Mouse (Mus musculus) lung, embryonic 14.5 days (tissue): ENCODE measurements at regions not wholly inside any gene's neighbourhood (a gene's known extent, or its start where the extent isn't known, plus 50 kb on each side); places are given as distances from the start of the nearest gene placed in this dataset.

ENCODE experiments used
- ATAC-seq: fragments of 200-750 bp; cut with Nextera tagmentation; 2 replicates; pipeline ENCODE4 v1.8.0; 2017; ENCODE audit warnings: mild to moderate bottlenecking, moderate TSS enrichment, moderate library complexity; ENCODE audit not compliant: insufficient read depth
- DNase-seq: peaks from one replicate; pipeline ENCODE4 v3.0.0-alpha.2; 2015
- H3K27ac ChIP-seq: fragments of 300-500 bp; sonication (generic); 2 replicates; pipeline ENCODE4 v1.5.1; 2014; ENCODE audit warnings: low read depth, mild to moderate bottlenecking, moderate library complexity
- H3K27me3 ChIP-seq: fragments of 300-500 bp; sonication (generic); 2 replicates; pipeline ENCODE4 v1.6.1; 2014; ENCODE audit warnings: low read length, control low read depth; ENCODE audit not compliant: insufficient read depth
- H3K36me3 ChIP-seq: fragments of 300-500 bp; sonication (generic); 2 replicates; pipeline ENCODE4 v1.6.1; 2014; ENCODE audit warnings: control low read depth; ENCODE audit not compliant: insufficient read depth
- H3K4me1 ChIP-seq: fragments of 300-500 bp; sonication (generic); 2 replicates; pipeline ENCODE4 v1.6.1; 2014; ENCODE audit warnings: antibody characterized with exemption, control low read depth; ENCODE audit not compliant: insufficient read depth
- H3K4me2 ChIP-seq: fragments of 300-500 bp; sonication (generic); 2 replicates; pipeline ENCODE4 v1.6.1; 2014; ENCODE audit warnings: mild to moderate bottlenecking
- H3K4me3 ChIP-seq: fragments of 300-500 bp; sonication (generic); 2 replicates; pipeline ENCODE4 v1.5.1; 2014; ENCODE audit warnings: low read depth, low read length
- H3K9ac ChIP-seq: fragments of 300-500 bp; sonication (generic); 2 replicates; pipeline ENCODE4 v1.6.1; 2014
- H3K9me3 ChIP-seq: fragments of 300-500 bp; sonication (generic); 2 replicates; pipeline ENCODE4 v1.6.1; 2016; ENCODE audit warnings: low read depth, low read length, control low read depth
- CTCF ChIP-seq: IDR thresholded peaks from 2 replicates; pipeline ENCODE4 v1.5.1; 2016; ENCODE audit warnings: antibody characterized with exemption, low read depth
- WGBS: fragments of 180-500 bp; shearing (Covaris S2); extraction: QIAGEN DNeasy Blood & Tissue Kit; methylation state at CpG from one replicate; pipeline ENCODE4 v1.1.7; 2014; 5-methylcytosine and 5-hydroxymethylcytosine counted together

GRCm38 (mm10) chr2:57613243-57613642, 375.8 kb downstream of the Gpd2 start:
- Histone ChIP-seq H3K36me3 (no peaks in the 10 kb centered on the region), H3K9ac (no peak overlapping the region), H3K27me3 (no peaks in the 10 kb centered on the region), H3K9me3 (no peaks in the 10 kb centered on the region), H3K4me1 (no peaks in the 10 kb centered on the region), H3K4me3 (no peak overlapping the region), H3K4me2 (no peak overlapping the region), H3K27ac (no peak overlapping the region)
- 46% methylated on average over 10 of the region's 10 CpGs for WGBS
- peak; percentile 59 for DNase-seq
- no peak for ATAC-seq
- no peak for TF ChIP-seq CTCF

- Histone ChIP-seq H3K4me2 (no peak overlapping the region), H3K4me1 (no peaks in the 10 kb centered on the region), H3K4me3 (no peak overlapping the region), H3K36me3 (no peaks in the 10 kb centered on the region), H3K9me3 (no peaks in the 10 kb centered on the region), H3K27me3 (no peaks in the 10 kb centered on the region), H3K27ac (no peak overlapping the region), H3K9ac (no peak overlapping the region)
- 60% methylated on average over 12 of the region's 12 CpGs for WGBS
- DNase-seq (no peak), ATAC-seq (no peak)
- TF ChIP-seq CTCF, result no peak
These were observed 377.2 kb downstream of the Gpd2 start for GRCm38 (mm10) chr2:57614587-57614991.

GRCm38 (mm10) chr2:57616525-57617225, 379.2 kb downstream of the Gpd2 start:
- Histone ChIP-seq H3K9ac (no peak overlapping the region), H3K36me3 (no peaks in the 10 kb centered on the region), H3K27ac (no peak overlapping the region), H3K27me3 (no peaks in the 10 kb centered on the region), H3K4me3 (peak overlapping the region; percentile 31), H3K9me3 (no peaks in the 10 kb centered on the region), H3K4me1 (no peaks in the 10 kb centered on the region), H3K4me2 (peak overlapping the region; percentile 58)
- ATAC-seq (no peak), DNase-seq (peak; percentile 6)
- WGBS, result 3% methylated on average over 19 of the region's 19 CpGs
- no peak for TF ChIP-seq CTCF

GRCm38 (mm10) chr2:57617258-57617657, 379.8 kb downstream of the Gpd2 start:
- no peaks in the 10 kb centered on the region for H3K4me1 ChIP-seq
- DNase-seq (no peak), ATAC-seq (no peak)
- H3K27ac ChIP-seq, result no peak overlapping the region
- H3K4me3 ChIP-seq, result peak overlapping the region; percentile 31; the same call in 1 of the 2 replicates
- H3K4me2 ChIP-seq, result peak overlapping the region; percentile 58
- H3K9ac ChIP-seq, result no peak overlapping the region
- WGBS, result 83% methylated on average over 2 of the region's 2 CpGs
- no peaks in the 10 kb centered on the region for H3K9me3 ChIP-seq
- no peaks in the 10 kb centered on the region for H3K27me3 ChIP-seq
- no peak for TF ChIP-seq CTCF
- no peaks in the 10 kb centered on the region for H3K36me3 ChIP-seq

- H3K9me3 ChIP-seq, result no peaks in the 10 kb centered on the region
- no peak overlapping the region for H3K27ac ChIP-seq
- no peak overlapping the region for H3K4me3 ChIP-seq
- DNase-seq, result no peak
- ATAC-seq, result no peak
- H3K27me3 ChIP-seq, result no peaks in the 10 kb centered on the region
- TF ChIP-seq CTCF, result no peak
- no peak overlapping the region for H3K4me2 ChIP-seq
- WGBS, result 43% methylated on average over 2 of the region's 2 CpGs
- H3K9ac ChIP-seq, result no peak overlapping the region
- no peaks in the 10 kb centered on the region for H3K36me3 ChIP-seq
- no peaks in the 10 kb centered on the region for H3K4me1 ChIP-seq
These were observed 353.6 kb upstream of the Galnt5 start for GRCm38 (mm10) chr2:57644117-57644516.

GRCm38 (mm10) chr2:57644541-57644940, 353.1 kb upstream of the Galnt5 start:
- DNase-seq (no peak), ATAC-seq (no peak)
- 64% methylated on average over 2 of the region's 2 CpGs for WGBS
- H3K9ac ChIP-seq, result no peak overlapping the region
- H3K27ac ChIP-seq, result no peak overlapping the region
- no peaks in the 10 kb centered on the region for H3K27me3 ChIP-seq
- H3K4me1 ChIP-seq, result no peaks in the 10 kb centered on the region
- H3K4me3 ChIP-seq, result no peak overlapping the region
- H3K9me3 ChIP-seq, result no peaks in the 10 kb centered on the region
- H3K4me2 ChIP-seq, result no peak overlapping the region
- TF ChIP-seq CTCF, result no peak
- no peaks in the 10 kb centered on the region for H3K36me3 ChIP-seq

- no peak for TF ChIP-seq CTCF
- Histone ChIP-seq H3K27me3 (no peaks in the 10 kb centered on the region), H3K4me2 (no peak overlapping the region), H3K4me3 (no peak overlapping the region), H3K36me3 (no peaks in the 10 kb centered on the region), H3K4me1 (no peaks in the 10 kb centered on the region), H3K27ac (no peak overlapping the region), H3K9ac (no peak overlapping the region), H3K9me3 (no peaks in the 10 kb centered on the region)
- no peak for DNase-seq
- ATAC-seq, result no peak
- WGBS, result 71% methylated on average over 4 of the region's 4 CpGs
These were observed 348.7 kb upstream of the Galnt5 start for GRCm38 (mm10) chr2:57649002-57649401.

GRCm38 (mm10) chr2:57657409-57657808, 340.3 kb upstream of the Galnt5 start:
- no peaks in the 10 kb centered on the region for H3K27me3 ChIP-seq
- H3K4me1 ChIP-seq, result no peaks in the 10 kb centered on the region
- 77% methylated on average over 4 of the region's 4 CpGs for WGBS
- H3K27ac ChIP-seq, result no peak overlapping the region
- no peak for ATAC-seq
- H3K9me3 ChIP-seq, result no peaks in the 10 kb centered on the region
- no peak for DNase-seq
- no peak overlapping the region for H3K4me2 ChIP-seq
- TF ChIP-seq CTCF, result no peak
- no peak overlapping the region for H3K4me3 ChIP-seq
- no peaks in the 10 kb centered on the region for H3K36me3 ChIP-seq
- H3K9ac ChIP-seq, result no peak overlapping the region
